Mouse (Mus musculus) C2C12 (cell line): ENCODE results near the gene Rpl7l1.

Experiments used
- CTCF ChIP-seq: IDR thresholded peaks from one replicate; pipeline ENCODE4 v1.5.1; 2011; ENCODE audit not compliant: control insufficient read depth, insufficient read depth, insufficient read length
- USF1 ChIP-seq: IDR thresholded peaks from one replicate; pipeline ENCODE4 v1.6.1; 2011; ENCODE audit warnings: low read depth, mild to moderate bottlenecking, control low read depth, moderate library complexity

GRCm38 (mm10) chr17:46747234-46747633, 35.2 kb downstream of the Rpl7l1 start:
- TF ChIP-seq CTCF (no peak), USF1 (no peak)
